Mouse (Mus musculus): Measurements from ENCODE around the gene Nat9.
A peak's percentile ranks its signal among the peaks of the same experiment; 100 is the strongest.

The Nat9 gene

DNA sequence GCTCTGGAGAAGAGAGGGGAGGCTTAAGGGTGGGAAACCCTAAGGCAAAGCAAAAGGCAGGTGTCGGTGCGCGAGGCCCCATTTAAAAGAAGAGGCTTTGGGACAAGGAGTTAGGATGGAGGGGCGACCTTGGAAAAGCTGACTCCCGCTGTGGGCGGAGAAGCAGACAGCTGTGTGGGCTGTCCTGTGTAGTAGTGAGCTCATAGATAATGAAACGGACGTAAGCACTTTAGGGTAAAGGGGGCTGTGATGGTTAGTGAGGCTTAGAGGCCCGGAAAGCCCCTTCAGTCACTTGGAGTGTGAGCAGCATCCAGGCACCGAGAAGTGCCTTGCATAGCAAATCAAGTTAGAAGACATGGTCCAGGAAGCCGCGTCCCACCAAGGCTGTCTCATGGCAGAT is at the start of gene Nat9:
Gene Nat9, minus strand, starts transcription at position 167 of the 400 bp plus-strand sequence.
- no peak for DNase-seq (ENCODE audit: low spot score in 2 of 2)

DNA sequence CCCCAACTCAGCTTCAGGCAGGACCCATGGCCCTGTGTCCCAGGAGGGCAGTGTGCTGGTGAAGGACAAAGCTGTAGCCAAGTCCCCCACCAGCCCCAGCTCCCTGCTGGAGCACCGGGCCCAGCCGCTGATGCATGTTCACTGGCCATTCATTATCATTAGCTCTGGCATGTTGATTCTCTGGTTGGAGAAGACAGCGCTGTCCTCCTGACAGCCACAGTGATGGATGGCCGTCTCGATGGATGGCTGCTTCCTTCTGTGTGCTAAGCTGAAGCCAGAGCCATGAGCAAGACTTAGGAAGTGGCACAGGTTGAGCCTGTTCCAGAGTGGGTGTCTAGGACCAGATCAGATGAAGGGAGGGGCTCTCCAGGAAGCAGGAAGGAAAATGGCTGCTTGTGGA is 48.9 kb upstream of the Nat9 start:
- no peak for DNase-seq (ENCODE audit: low spot score in 2 of 2)

DNA sequence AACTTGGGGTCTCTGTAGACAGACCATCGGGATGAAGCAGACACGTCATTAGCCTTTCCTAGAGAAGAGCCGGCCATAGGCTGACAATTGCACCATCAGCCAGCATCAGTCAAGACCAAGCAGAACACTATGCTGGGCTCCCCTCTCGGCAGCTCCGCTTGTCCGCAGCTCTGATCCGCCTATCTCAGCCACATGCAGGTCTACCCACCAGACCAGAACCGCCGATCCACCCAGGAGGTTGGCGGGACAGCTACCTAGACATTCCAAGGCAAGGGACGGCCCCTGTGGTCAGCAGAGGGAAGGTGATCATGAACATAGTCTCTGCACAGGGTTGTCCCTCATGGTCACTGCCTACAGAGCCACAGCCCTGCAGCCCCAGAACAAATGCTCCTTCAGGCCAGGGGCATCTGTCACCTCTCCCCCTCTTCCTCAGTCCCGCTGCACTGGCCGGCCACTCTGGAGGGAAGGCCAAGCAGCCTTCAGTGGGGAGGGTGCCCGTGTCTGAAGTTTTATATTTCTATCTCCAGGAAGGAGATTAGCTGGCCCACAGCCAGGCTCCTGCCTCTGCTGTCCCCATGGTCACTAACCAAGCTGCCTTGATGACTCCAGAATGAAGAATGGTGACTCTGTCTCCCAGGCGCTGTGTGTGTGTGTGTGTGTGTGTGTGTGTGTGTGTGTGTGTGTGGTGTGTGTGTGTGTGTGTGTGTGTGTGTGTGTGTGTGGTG is 46.8 kb upstream of the Nat9 start:
- DNase-seq (ENCODE audit: low spot score in 2 of 2), result no peak

DNA sequence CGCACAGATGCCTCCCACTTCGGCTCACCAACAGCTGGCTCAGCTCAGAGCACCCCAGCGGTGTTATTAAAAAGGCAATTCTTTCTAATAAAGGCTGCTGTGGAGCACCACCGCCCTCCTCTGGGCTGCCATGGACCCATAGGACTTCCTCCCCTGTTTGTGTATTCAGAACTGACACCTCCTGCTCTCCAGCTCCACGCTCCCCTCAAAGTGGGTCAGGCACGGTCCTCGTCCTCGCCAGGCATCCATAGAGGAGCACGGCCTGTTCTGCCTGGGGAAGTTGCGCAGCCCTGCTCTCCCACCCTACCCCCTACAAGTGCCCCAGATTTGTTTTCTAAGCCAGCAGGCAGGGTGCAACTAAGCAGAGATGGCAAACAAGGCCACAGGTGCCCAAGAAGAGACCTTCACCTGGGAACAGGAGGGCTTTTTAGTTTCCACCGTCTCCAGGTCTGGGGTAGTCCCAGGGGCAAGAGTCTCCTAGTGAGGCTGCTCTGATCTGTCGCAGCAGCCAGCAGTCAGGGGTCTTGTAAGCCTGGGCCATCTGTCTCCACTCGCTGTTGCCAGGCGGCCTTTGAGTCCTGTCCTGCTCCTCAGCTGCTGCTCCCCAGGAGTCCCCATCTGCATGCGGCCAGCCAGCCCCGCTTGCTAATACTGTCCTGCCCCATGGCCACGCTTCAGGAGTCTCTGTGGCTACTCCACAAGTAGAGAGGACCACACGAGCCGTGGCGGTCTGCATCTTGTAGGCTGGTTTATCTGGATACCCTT is 46.0 kb upstream of the Nat9 start:
- DNase-seq (ENCODE audit: low spot score in 2 of 2), result no peak

DNA sequence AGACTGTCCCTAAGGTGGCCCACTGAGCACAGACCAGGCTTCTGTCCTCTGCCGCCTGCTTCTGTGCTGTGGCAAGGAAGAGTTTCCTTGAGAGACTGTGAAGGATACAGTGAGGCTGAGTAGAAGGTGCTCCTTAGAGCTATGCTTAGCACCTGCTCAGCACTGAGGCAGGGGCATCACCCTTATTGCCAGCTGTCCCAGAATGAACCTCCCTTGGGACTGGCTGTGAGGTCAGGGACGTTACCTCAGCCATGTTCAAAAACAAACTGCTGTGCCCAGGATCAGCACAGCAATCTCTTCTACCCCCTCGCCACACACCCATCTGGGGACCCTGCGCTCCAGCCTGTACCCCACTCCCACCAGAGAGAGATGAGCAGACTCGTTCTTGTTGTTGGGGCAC is 45.2 kb upstream of the Nat9 start:
- DNase-seq (ENCODE audit: low spot score in 2 of 2), result no peak

DNA sequence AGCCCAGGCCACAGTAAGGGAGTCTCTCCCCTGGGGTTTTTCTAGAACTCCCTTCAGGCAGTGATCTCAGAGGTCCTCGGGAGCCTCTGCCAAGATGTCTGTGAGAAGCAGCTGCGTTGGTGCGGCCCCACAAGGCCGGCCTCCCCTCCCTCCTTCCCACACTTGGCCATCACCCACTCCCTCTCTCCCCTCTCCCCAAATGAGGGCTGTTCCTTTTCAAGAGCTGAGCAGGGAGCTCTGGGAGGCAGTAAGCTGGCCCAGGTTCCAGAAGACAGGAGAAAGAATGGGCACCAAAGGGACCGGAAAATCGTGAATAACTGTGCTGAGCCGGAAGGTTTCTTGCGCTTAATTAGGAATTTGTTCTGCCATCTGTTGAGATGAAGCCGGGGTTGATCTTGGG is 44.3 kb upstream of the Nat9 start:
- DNase-seq (ENCODE audit: low spot score in 2 of 2), result no peak

DNA sequence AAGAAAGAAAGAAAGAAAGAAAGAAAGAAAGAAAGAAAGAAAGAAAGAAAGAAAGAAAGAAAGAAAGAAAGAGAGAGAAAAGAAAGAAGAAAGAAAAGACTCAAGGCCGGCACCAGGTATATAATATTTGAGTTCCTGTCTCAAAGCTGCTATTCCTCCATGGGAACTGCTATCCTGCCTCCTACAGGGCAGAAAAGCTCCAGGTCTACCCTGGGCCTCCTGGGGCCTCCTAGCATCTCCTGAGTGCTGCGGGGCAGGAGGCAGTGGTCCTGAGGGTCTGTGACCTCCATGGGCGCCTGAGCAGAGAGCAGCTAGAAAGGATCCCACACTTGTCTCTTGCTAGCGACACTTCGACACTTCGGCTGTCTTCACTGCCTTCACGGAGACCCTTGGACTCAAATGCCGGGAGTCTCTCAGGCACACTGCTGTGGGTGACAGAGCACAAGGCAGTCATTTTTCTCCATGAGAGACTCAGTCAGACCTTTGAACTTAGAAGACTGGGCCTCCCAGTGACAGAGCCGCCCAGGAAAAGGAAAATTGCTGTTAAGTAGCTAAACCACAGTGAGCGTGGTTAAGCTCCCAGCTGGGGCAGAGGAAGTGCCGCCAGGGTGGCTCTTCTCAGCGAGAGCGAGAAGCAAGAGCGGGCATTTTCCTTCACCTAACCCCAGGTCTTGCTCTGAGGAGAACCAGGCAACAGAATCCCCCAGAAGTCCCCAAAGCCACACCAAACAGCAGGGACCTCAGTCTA is 43.7 kb upstream of the Nat9 start:
- peak; percentile 76 to 79 for DNase-seq (ENCODE audit: low spot score in 2 of 2)

DNA sequence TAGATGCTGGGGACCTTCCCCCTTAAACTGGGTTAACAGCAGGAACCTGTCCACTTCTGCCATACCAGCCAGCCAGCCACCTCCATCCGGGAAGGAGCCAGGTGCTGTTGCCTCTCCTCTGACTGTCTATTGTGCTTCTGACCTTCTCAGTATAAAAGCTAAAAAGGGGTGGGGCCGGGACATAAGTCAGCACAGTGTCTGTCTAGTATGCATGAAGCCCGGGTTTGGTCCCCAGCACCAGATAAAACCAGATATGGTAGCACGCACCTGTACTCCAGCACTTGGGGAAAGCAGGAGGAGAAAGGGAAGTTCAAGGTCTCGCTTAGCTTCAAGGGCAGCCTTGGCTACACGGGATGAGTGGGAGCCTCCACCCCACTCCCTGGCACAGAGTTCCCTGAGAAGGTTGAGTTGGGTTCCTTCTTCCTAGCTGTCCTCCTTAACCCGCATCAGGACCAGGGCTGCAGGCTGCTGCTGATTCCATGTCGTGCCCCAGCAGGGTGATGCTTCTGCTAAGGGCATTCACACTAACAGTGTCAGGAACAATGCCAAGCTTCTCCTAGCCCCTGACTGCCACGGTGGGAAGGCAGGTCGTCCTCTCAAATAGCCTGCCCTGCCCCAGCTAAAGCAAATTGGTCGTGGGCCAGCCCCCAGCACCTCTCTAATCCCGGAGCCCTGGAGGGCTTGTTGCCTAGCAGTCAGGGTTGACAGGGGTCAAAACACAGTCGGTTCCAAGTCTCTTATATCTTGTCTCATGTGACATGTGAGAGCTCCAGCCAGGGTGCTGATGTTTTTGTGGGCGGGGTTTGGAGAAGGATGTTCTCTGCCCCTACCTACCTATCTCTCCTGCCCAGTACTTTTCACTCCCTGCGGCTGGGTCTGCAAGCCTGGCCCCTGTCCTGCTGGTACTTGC is 41.6 kb upstream of the Nat9 start:
- no peak for DNase-seq (ENCODE audit: low spot score in 2 of 2)

DNA sequence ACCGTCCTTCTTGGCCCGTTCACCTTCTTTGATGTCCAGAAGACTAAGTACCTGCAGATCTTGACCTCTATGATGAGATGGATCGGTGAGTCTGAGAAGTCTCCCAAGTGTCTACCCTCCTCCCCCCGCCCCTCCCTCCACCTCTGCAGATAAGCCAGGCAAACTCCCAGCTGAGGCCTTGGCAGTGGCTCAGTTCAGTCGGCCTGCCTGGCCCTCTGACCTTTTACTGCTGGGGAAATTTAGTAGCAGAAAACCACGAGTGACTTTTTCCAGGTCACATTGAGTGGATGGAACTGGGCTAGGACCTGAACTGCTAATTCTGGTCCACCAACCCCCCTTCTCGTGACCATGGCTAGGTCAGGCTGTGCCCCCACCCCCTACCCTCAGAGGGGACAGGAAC is 40.8 kb upstream of the Nat9 start:
- DNase-seq (ENCODE audit: low spot score in 2 of 2), result no peak

DNA sequence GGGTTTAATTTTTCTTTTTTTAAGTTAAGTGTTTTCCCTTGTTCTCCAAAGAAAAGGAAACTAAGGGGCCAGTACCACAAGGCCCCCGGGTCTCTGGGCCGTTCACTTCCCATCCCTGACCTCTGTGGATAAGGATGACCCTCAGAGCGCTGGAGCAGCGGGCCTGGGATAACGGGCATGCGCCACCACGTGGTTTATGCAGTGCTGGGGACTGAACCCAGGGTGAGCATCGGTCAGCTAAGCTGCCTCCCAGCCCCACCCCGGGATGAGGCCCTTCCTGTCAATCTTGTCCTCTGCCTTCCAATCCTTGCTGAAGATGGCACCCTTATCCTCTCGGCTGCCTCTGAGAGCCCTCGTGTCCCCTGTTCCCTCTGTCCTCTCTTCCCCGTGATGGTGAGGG is 40.0 kb upstream of the Nat9 start:
- no peak for DNase-seq (ENCODE audit: low spot score in 2 of 2)

DNA sequence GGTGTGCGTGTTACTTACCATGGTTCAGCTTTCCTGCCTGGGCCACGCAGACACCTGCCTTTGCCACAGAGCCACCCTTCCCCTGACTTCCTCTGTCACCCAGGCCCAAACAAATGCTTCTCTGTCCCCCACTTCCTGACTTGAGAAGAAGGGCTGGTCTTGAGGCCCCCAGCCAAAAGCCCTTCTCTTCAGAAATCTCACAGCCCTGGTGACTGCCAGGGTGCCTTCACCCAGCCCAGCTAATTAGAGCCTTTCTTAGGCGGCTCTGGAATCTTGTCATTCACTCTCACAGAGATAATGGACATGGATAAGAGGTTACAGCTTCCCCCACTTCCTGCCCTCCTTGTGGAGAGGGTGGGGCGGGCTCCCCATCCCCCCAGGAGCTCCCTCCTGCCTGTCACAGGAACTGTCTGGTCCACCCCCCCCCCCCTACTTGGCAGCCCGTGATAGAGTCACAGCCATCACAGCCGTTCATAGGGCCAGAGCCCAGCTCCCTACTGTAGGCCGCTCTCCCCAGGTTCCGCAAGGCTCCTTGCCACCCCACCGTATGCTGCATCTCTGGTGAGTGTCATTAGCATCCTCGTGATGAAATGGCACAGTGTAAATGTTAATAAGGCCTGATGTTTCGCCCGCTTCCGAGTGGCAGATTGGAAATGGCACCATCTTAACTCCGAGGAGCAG is 39.3 kb upstream of the Nat9 start:
- DNase-seq (ENCODE audit: low spot score in 2 of 2), result peak; percentile 47 to 52

DNA sequence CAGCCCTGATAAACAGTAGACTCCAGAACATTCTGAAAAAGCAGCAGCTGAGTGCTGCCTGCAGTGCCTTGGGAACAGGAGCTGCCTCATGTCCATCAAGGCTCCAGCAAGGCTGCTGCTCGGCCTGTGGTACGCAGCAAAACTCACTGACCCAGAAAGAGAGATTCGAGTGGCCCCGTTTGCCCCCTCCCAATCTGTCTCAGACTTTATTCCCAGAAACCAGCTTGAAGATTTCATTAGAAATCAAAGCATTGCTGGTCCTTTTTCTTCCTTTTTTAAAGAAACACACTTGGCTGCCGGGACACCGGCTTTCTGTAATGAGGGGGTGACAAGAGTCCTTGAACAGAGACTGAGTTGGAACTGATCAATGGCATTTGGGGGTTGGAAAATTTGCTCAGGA is 37.6 kb upstream of the Nat9 start:
- DNase-seq (ENCODE audit: low spot score in 2 of 2), result no peak

DNA sequence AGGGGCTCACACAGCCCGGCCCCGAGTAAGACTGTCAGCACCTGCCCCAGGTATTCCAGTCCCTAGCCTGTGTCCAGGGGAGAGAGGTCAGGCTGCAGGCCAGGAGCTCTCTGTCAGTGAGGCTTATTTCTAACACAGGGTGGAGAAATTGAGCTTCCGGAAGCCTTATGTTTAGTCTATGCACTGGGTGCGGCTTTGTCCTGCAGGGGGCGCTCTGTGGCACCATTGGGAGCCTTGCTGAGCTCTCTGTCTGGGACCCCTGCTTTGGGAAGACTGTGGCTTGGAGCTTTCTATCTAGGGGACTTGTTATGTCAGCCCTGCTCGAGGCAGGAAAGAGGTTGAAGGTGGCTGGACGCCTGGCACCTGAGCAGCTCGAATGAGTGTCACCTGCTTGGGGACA is 37.2 kb upstream of the Nat9 start:
- peak; percentile 70 to 92 for DNase-seq (ENCODE audit: low spot score in 2 of 2)

DNA sequence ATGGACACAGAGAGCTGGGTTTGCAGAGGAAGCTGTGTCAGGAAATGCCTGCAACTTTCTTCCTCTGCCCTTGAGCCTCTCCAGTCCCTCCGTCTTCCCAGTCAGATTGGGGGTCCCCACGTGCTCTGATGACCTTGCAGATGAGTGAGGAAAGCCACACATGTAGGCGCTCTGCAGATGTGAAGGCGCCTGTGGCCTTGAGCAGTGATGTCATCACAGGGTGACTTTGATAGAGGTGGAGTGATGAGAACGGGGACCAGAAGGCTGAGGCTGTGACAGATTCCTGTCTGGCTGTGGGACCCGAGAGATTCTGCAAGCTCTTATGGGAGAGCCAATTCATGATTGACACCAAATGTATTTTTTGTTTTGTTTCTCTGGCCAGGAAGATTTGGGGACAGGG is 36.2 kb upstream of the Nat9 start:
- no peak for DNase-seq (ENCODE audit: low spot score in 2 of 2)

DNA sequence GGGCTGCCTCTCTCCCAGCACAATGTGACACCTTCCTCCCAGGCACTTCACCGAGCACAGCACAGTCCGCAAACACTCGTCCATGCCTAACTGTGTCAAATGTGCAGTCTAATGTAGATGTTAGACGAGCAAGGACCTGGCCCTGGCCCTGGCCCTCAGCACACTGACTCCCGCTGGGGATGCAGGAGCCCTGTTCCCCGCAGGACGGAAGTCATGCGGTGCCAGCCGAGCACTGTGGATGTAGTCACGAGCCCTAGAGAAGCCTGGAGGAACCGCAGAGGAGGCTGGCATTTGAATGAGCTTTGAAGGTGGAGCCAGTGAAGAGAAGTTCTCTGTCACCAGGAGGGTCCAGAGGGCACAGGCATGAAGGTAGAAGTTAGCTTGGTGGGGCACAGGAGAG is 35.8 kb upstream of the Nat9 start:
- no peak for DNase-seq (ENCODE audit: low spot score in 2 of 2)

DNA sequence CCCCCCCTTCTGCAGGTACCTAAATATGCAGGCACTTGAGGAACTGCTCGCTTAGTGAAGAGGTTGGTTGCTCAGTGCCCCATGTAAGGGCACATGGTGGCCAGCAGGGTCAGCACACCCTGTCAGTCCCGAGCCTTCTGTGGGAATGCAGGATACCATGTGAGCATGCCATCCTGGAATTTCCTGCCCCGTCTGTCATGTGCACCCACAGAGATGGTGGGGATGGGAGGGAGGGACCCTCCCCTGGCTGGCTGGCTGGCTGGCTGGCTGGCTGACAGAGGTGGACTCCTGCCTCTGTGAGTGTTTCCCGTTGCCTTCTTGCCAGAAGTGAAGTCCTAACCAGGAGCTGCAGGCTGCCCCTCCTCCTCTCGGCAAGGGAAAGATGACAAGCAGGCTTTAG is 34.9 kb upstream of the Nat9 start:
- DNase-seq (ENCODE audit: low spot score in 2 of 2), result no peak

DNA sequence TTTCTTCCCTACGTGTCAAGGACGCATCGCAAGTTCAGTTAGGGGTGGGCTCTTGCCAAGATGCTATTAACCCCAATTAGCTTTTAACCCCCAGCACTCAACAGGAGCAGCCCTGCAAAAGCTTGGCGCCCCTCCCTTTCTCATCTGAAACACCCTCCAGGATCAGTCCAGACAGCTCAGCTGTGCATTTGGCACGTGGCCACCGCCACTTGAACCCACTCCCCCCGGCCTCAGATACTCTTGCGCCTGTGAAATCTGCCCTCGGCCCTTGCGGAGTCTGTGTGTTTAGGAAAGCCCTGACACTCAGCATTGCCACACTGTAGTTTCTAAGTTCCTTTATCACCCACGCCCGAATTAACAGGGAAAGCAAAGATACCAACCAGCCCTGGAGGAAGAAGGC is 34.4 kb upstream of the Nat9 start:
- DNase-seq (ENCODE audit: low spot score in 2 of 2), result no peak

DNA sequence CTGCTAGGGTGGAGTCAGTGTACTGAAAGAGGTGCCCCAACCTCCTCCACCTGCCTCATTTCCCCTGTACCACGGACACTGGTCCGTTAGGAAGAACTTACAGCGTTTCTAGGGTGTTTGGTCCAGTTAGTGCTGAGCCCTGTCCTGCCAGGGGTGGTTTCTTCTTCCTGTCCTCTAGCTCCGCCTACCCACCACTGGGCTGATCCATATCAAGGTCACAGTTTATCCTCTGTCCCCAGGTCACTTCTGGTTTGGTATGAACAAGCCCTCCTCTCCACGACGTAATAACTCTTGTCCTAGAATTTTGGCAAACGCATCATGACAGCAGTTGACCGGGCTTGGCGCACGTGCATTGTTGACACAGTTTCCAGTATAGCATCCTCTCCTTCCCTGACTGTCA is 32.0 kb upstream of the Nat9 start:
- DNase-seq (ENCODE audit: low spot score in 2 of 2), result no peak

DNA sequence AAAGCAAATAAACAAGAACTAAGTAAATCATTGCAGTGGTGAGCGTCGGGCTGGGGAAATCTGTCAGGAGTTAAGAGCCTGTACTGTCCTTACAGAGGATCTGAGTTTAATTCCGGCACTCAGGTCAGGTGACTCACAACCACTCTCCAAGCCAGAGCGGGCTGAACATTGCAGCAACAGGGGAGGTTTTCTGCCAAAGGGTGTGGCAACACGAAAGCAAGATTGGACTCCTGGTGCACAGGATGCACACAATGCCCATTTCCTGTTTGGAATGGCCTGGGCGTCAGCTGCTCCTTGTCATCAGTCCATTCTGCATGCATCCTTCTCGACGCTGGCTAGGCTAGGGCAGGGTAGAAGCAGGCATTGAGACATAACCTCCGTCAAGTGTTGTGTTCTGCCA is 31.6 kb upstream of the Nat9 start:
- no peak for DNase-seq (ENCODE audit: low spot score in 2 of 2)

DNA sequence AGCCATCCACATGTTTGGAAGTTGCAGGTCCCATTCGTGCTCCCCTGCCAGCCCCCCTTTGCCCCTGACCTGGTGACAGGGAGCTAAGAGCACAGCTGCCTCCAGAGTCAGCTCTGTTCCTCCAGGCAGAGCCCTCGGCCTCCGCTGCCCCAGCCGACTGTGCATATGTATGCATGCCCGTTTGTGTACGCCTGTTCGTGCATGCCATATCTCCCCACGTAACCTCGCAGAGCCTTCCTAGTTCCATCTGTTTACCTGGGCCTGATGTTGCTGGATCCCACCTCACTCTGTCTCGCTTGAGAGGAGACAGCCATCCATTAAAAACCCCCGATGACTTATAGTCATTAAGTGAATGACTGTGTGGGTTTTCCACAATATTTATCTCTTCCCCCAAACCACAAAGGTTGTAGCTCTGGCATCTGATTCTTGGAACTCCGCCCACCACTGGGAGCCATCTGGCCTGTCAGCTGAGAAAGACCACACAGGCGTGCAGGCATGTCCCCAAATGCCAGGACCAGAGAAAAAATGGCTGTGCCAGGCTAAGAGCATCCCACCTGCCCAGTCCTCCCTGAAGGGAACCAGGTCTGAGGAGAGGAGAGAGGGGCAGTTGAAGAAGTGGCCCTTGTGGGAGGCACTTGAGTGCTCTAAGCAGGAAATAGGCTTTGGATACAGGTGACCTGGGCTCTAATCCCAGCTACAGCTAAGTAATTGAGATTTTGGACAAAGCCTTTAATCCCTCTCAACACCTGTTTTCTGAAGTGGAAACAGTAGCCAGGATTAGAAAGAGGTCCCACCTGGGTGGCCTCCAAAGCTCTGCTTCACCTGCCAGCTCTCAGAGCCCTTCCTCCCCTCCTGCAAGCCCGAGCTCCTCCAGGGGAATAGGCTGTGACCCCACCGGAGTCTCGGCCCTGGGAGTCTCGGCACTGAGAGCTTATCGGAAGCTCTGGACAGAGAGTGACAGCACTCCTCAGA is 30.1 kb upstream of the Nat9 start:
- DNase-seq (ENCODE audit: low spot score in 2 of 2), result no peak
